Mouse (Mus musculus): ENCODE measurements around the gene Nfya.

The Nfya gene

DNA sequence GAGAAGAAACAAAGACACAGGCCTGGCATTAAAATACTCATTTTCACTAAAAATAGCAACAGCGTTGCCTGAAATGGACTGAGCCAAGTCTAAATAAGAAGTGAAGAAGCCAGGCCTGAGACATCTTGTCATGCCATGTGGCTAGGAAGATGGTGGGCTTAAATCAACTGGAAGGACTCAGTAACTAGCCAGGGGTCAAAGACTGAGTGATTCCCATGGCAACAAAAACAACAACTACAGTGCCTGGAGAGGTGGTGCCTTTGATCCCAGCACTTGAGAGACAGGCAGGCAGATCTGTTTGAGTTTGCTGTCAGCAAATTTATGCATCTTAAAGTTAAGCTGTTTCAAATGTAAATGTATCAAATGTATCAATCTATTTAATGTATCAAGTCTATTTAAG lies 69.4 kb downstream of the Nfya start:
- DNase-seq = no peak

All from cerebellum, adult 8-10 months (tissue).